Mouse (Mus musculus): ENCODE data around the gene Hivep3. TPM values are rescaled to one million over a fixed set of nuclear protein-coding genes. Genes with fewer than 3 reads are reported as not detected.

The Hivep3 gene
- total and polyA plus RNA-seq, 3 experiments: not detected

GRCm38 (mm10) chr4:119871441-119871840 lies 137.9 kb downstream of the Hivep3 start:
- no peaks in the 10 kb centered on the region for H3K36me3 ChIP-seq (ENCODE audit: control insufficient read depth in 1 of 2, insufficient read depth in 2 of 2, low read length in 2 of 2)

GRCm38 (mm10) chr4:119871861-119872582 lies 138.4 kb downstream of the Hivep3 start:
- Histone ChIP-seq H3K4me3 (ENCODE audit: control insufficient read depth in 1 of 2, insufficient read depth in 1 of 2, low read depth in 2 of 2, low read length in 2 of 2) (no peak overlapping the region), H3K27me3 (ENCODE audit: control insufficient read depth in 1 of 2, insufficient read depth in 2 of 2, low read length in 2 of 2) (no peaks in the 10 kb centered on the region), H3K36me3 (ENCODE audit: control insufficient read depth in 1 of 2, insufficient read depth in 2 of 2, low read length in 2 of 2) (no peaks in the 10 kb centered on the region), H3K9me3 (replicated peaks; ENCODE audit: insufficient read depth, low read length) (no peaks in the 10 kb centered on the region), H3K27ac (ENCODE audit: control insufficient read depth, low read depth, low read length) (no peak overlapping the region), H3K4me1 (ENCODE audit: control insufficient read depth in 1 of 2, insufficient read depth in 2 of 2, low read length in 2 of 2) (no peaks in the 10 kb centered on the region), H3K79me2 (ENCODE audit: control insufficient read depth, insufficient read depth, low read length, poor library complexity) (no peaks in the 10 kb centered on the region), H3K9ac (ENCODE audit: control insufficient read depth, low read depth, low read length, poor library complexity, severe bottlenecking) (no peak overlapping the region)
- DNase-seq (ENCODE audit: low read depth, low spot score): no peak
- TF ChIP-seq ELF1 (IDR thresholded peaks at IDR 0.05; ENCODE audit: low read depth, low read length) (no peak), E2F4 (IDR thresholded peaks at IDR 0.05; ENCODE audit: borderline replicate concordance, low read depth, low read length) (no peak), MYB (IDR thresholded peaks at IDR 0.05; ENCODE audit: low read depth, low read length) (no peak), NRF1 (IDR thresholded peaks at IDR 0.05; ENCODE audit: insufficient read depth, low read depth, low read length, poor library complexity, severe bottlenecking) (no peak), GATA1 (IDR thresholded peaks at IDR 0.05; ENCODE audit: low read depth, low read length) (no peak), CHD1 (IDR thresholded peaks at IDR 0.05; ENCODE audit: low read depth, low read length) (no peak), CTCF (IDR thresholded peaks at IDR 0.05 in 2 of 3, conservative IDR thresholded peaks at IDR 0.05 in 1 of 3; ENCODE audit: control insufficient read depth in 1 of 3, insufficient read depth in 1 of 3, low read depth in 2 of 3, low read length in 3 of 3, poor library complexity in 1 of 3, severe bottlenecking in 1 of 3) (no peak), RAD21 (IDR thresholded peaks at IDR 0.05; ENCODE audit: low read depth, low read length) (no peak)

More at GRCm38 (mm10) chr4:119871441-119871840, 137.9 kb downstream of the Hivep3 start:
- Histone ChIP-seq H3K27ac (ENCODE audit: control insufficient read depth, low read depth, low read length) (no peak overlapping the region), H3K27me3 (ENCODE audit: control insufficient read depth in 1 of 2, insufficient read depth in 2 of 2, low read length in 2 of 2) (no peaks in the 10 kb centered on the region), H3K4me1 (ENCODE audit: control insufficient read depth in 1 of 2, insufficient read depth in 2 of 2, low read length in 2 of 2) (no peaks in the 10 kb centered on the region), H3K9ac (ENCODE audit: control insufficient read depth, low read depth, low read length, poor library complexity, severe bottlenecking) (no peak overlapping the region), H3K79me2 (ENCODE audit: control insufficient read depth, insufficient read depth, low read length, poor library complexity) (no peaks in the 10 kb centered on the region), H3K4me3 (ENCODE audit: control insufficient read depth in 1 of 2, insufficient read depth in 1 of 2, low read depth in 2 of 2, low read length in 2 of 2) (no peak overlapping the region), H3K9me3 (replicated peaks; ENCODE audit: insufficient read depth, low read length) (no peaks in the 10 kb centered on the region)
- no peak for DNase-seq (ENCODE audit: low read depth, low spot score)
- TF ChIP-seq UBTF (IDR thresholded peaks at IDR 0.05; ENCODE audit: borderline replicate concordance, insufficient read depth, low read depth, low read length): no peak
- TF ChIP-seq BHLHE40 (IDR thresholded peaks at IDR 0.05; ENCODE audit: borderline replicate concordance, low read depth, low read length): no peak
- TF ChIP-seq CHD1 (IDR thresholded peaks at IDR 0.05; ENCODE audit: low read depth, low read length): no peak
- no peak for TF ChIP-seq NRF1 (IDR thresholded peaks at IDR 0.05; ENCODE audit: insufficient read depth, low read depth, low read length, poor library complexity, severe bottlenecking)
- TF ChIP-seq HCFC1 (IDR thresholded peaks at IDR 0.05; ENCODE audit: low read depth, low read length): no peak
- TF ChIP-seq MAX (IDR thresholded peaks at IDR 0.05; ENCODE audit: low read length): no peak
- no peak for TF ChIP-seq MAFK (IDR thresholded peaks at IDR 0.05; ENCODE audit: borderline replicate concordance, low read depth, low read length)
- TF ChIP-seq MYB (IDR thresholded peaks at IDR 0.05; ENCODE audit: low read depth, low read length): no peak
- no peak for TF ChIP-seq USF2 (IDR thresholded peaks at IDR 0.05; ENCODE audit: borderline replicate concordance in 1 of 2, insufficient read depth in 1 of 2, low read depth in 1 of 2, low read length in 2 of 2)

Data from MEL (cell line).